Comparison of ENCODE assay signal across 16 mouse cellular contexts in the genomic region with DNA sequence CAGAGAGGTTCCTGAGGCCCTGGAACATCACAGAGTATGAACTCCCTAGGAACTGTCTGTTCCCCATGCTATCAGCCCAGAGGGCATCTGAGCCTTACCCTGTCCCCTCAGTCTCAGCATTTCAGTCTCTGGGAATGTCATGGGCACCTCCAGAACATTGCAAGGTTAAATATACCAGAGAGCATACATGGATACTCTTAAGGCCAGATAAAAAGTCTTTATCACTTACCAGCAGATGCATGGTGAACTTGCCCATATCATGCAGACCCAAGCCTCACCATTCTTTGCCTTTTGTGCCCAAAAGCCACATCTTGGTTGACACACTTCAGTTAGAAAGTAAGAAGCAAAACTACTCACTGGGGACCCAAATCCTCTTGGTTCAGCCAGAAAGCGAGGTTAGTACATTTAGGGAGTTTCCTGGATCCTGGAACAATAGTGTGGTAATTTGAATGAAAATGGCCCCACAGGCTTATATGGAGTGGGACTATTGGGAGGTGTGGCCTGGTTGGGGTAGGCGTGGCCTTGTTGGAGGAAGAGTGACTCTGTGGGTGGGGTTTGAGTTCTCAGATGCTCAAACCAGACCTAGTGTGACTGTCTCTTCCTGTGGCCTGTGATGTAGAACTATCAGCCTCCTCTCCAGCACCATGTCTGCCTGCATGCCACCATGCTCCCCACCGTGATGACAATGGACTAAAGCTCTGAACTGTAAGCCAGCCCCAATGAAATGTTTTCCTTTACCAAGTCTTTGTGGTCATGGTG. TPM values are rescaled to one million over a fixed set of nuclear protein-coding genes. Genes with fewer than 3 reads are reported as not detected.
DNase-seq lines count a peak whose midpoint lies in the region; ATAC-seq and TF ChIP-seq lines count a peak whose summit lies in the region.
"Had no signal": no experiment of that assay in that cellular context is flagged by ENCODE, and none has a peak within 500 bp of the region (broad histone marks: within the 10 kb centered on the region; RNA-seq: fewer than 3 reads in every experiment).

No protein-coding gene starts in this region.

- peak; percentile 82 for ATAC-seq in liver, embryonic 14.5 days (ENCODE audit: insufficient read depth)
- no peak for ATAC-seq in forebrain, embryonic 15.5 days (replicated peaks)

- no peak for TF ChIP-seq EP300 in liver, embryonic 14.5 days (IDR thresholded peaks at IDR 0.05; ENCODE audit: low read depth)

- no peaks in the 10 kb centered on the region for H3K27me3 ChIP-seq in liver, embryonic 14.5 days (ENCODE audit: control insufficient read depth, insufficient read depth, low read length)
- H3K27me3 ChIP-seq in forebrain, embryonic 15.5 days: no peaks in the 10 kb centered on the region
- H3K27me3 ChIP-seq: neural tube, embryonic 12.5 days had no signal

- peaks cover 0 to 14% of the 10 kb centered on the region in 2 experiments; a peak in 2 of 4 replicates for H3K4me1 ChIP-seq in liver, embryonic 14.5 days (replicated peaks; ENCODE audit: control insufficient read depth in 2 of 2, insufficient read depth in 2 of 2, low read length in 1 of 2)
- H3K4me1 ChIP-seq in forebrain, embryonic 15.5 days: no peaks in the 10 kb centered on the region
- H3K4me1 ChIP-seq: limb, embryonic 10.5 days; neural tube, embryonic 12.5 days had no signal

- H3K27ac ChIP-seq in liver, embryonic 14.5 days: no peak overlapping the region
- no peak overlapping the region for H3K27ac ChIP-seq in forebrain, embryonic 15.5 days (replicated peaks)
- H3K27ac ChIP-seq: limb, embryonic 10.5 days; neural tube, embryonic 12.5 days had no signal

- no peak overlapping the region for H3K4me3 ChIP-seq in liver, embryonic 14.5 days (ENCODE audit: insufficient read depth in 1 of 2, low read depth in 2 of 2, low read length in 2 of 2)
- H3K4me3 ChIP-seq in forebrain, embryonic 15.5 days: no peak overlapping the region
- H3K4me3 ChIP-seq: limb, embryonic 10.5 days; neural tube, embryonic 12.5 days had no signal

- H3K36me3 ChIP-seq in liver, embryonic 14.5 days (replicated peaks; ENCODE audit: control insufficient read depth, insufficient read depth, low read depth): no peaks in the 10 kb centered on the region
- H3K36me3 ChIP-seq in forebrain, embryonic 15.5 days: no peaks in the 10 kb centered on the region
- H3K36me3 ChIP-seq: limb, embryonic 10.5 days; neural tube, embryonic 12.5 days had no signal

- H3K9ac ChIP-seq in liver, embryonic 14.5 days (replicated peaks): no peak overlapping the region
- no peak overlapping the region for H3K9ac ChIP-seq in forebrain, embryonic 15.5 days (replicated peaks)
- H3K9ac ChIP-seq: lung, embryonic 14.5 days; neural tube, embryonic 12.5 days had no signal

- TF ChIP-seq CTCF in liver, embryonic 14.5 days (IDR thresholded peaks at IDR 0.05; ENCODE audit: low read depth): no peak

- 41% methylated on average over 3 of the region's 3 CpGs for WGBS in liver, embryonic 14.5 days (ENCODE audit: insufficient replicate concordance)
- WGBS in forebrain, embryonic 15.5 days: 58% methylated on average over 3 of the region's 3 CpGs

- no peaks in the 10 kb centered on the region for H3K9me3 ChIP-seq in liver, embryonic 14.5 days (ENCODE audit: control insufficient read depth, low read length)
- no peaks in the 10 kb centered on the region for H3K9me3 ChIP-seq in forebrain, embryonic 15.5 days
- H3K9me3 ChIP-seq: limb, embryonic 10.5 days; neural tube, embryonic 12.5 days had no signal

- H3K4me2 ChIP-seq in liver, embryonic 14.5 days (ENCODE audit: low read depth): no peak overlapping the region
- H3K4me2 ChIP-seq in forebrain, embryonic 15.5 days (replicated peaks): no peak overlapping the region
- H3K4me2 ChIP-seq: lung, embryonic 14.5 days; neural tube, embryonic 12.5 days had no signal

- DNase-seq in thymus, postnatal 4 days: peak; percentile 17
- DNase-seq in thymus, postnatal 0 days (ENCODE audit: low spot score): no peak
- peak; percentile 34 for DNase-seq in c-Kit-positive CD71-positive TER-119-negative erythroid progenitor cells, embryonic 14.5 days (ENCODE audit: low read depth)
- DNase-seq in liver, embryonic 14.5 days (ENCODE audit: low read depth in 3 of 3, low spot score in 3 of 3): peak in 2 of 3 experiments; percentile 9 to 33
- DNase-seq in left cerebral cortex, postnatal 10 days (ENCODE audit: extremely low spot score in 1 of 2, low spot score in 2 of 2): no peak
- DNase-seq in cerebellum, adult 8-10 months: no peak
- DNase-seq: cerebellum, postnatal 36 days; gastrocnemius, postnatal 36 days; kidney, adult 8-10 months; kidney, postnatal 4 days; lung, embryonic 14.5 days; right cerebral cortex, postnatal 25 days; thymus, adult 18-20 months had no signal

- intact Hi-C loops in left cerebral cortex, postnatal 10 days (cut with DNase I): no loop called here

RNA-seq across cellular contexts. Expression of a gene that starts 24.4 kb away (rescaled TPM):
- 83.0 and 86.8 TPM in 2 replicates for polyA plus RNA-seq in thymus, postnatal 0 days (2015; fragmentation: Nextera tagmentation; extraction: Ambion mirVana)
- polyA plus RNA-seq in liver, embryonic 14.5 days (2012; rRNA removed): 47.2 and 54.4 TPM in 2 replicates
- polyA plus RNA-seq in liver, embryonic 14.5 days (2014; fragmentation: Nextera tagmentation; extraction: Ambion mirVana): 40.0 and 46.1 TPM in 2 replicates
- total RNA-seq in left cerebral cortex, postnatal 10 days (2021): 10 to 100 TPM; 81.9 to 90.3 TPM
- polyA plus RNA-seq in forebrain, embryonic 15.5 days (2015; fragmentation: Nextera tagmentation; extraction: Ambion mirVana): 101 and 107 TPM in 2 replicates

RNA-seq across cellular contexts. Expression of a gene that starts 36.1 kb away (rescaled TPM):
- 269 and 297 TPM in 2 replicates for polyA plus RNA-seq in thymus, postnatal 0 days (2015; fragmentation: Nextera tagmentation; extraction: Ambion mirVana)
- polyA plus RNA-seq in liver, embryonic 14.5 days (2012; rRNA removed): 85.0 and 107 TPM in 2 replicates
- 165 and 191 TPM in 2 replicates for polyA plus RNA-seq in liver, embryonic 14.5 days (2014; fragmentation: Nextera tagmentation; extraction: Ambion mirVana)
- 100 to 1,000 TPM; 275 to 299 TPM for total RNA-seq in left cerebral cortex, postnatal 10 days (2021)
- polyA plus RNA-seq in forebrain, embryonic 15.5 days (2015; fragmentation: Nextera tagmentation; extraction: Ambion mirVana): 534 and 562 TPM in 2 replicates

Comparison
In these comparisons a context has a peak if more than half of its experiments do, and no peak if none do; other contexts are left out.
1. DNase-seq: peak in thymus, postnatal 4 days (single experiment), c-Kit-positive CD71-positive TER-119-negative erythroid progenitor cells, embryonic 14.5 days (single experiment) and liver, embryonic 14.5 days (2 of 3); none in thymus, postnatal 0 days (single experiment), left cerebral cortex, postnatal 10 days (0 of 2) and cerebellum, adult 8-10 months (single experiment).